Mouse (Mus musculus) neutrophil, adult 5-6 weeks (primary cell): ENCODE data around the gene Impg2. TPM values are rescaled to one million over a fixed set of nuclear protein-coding genes. Genes with fewer than 3 reads are reported as not detected.

Source experiments
- ATAC-seq: fragments of 151-379, 151-347 bp; 2 replicates; pipeline ENCODE4 v1.8.0; 2017; ENCODE audit warnings: mild to moderate bottlenecking, moderate TSS enrichment; ENCODE audit not compliant: insufficient number of reproducible peaks, poor library complexity, low FRiP score, severe bottlenecking; ENCODE audit errors: extremely low read depth
- total RNA-seq: library from RNA; stranded (forward); fragments of 200-1000 nt; gene quantifications from 2 replicates; pipeline ENCODE4 v1.2.3, GENCODE M21; 2017

Gene Impg2
- total RNA-seq = 3.4 and 4.1 TPM in 2 replicates

DNA sequence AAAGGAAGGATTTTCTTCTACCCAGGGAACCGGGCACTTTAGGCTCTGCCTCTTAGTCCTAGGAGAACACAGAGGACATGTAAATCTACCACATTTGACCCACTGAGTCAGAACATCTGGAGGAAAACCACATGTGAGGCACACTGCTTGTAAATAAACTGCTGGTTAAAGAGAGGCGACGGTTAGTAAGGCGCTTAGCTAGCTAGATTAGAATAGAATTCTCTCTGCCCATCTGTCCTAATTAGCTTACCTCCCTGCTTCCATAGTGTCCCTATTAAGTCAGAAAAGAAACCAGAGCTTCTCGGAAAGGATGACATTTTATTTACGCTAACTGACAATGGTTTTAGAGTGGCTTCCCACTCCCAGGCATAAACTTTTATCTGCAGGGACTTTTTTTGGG lies at the start of gene Impg2:
Gene Impg2 (plus strand): TSS at position 263 of the 400 bp plus-strand sequence.
- no peak for ATAC-seq

DNA sequence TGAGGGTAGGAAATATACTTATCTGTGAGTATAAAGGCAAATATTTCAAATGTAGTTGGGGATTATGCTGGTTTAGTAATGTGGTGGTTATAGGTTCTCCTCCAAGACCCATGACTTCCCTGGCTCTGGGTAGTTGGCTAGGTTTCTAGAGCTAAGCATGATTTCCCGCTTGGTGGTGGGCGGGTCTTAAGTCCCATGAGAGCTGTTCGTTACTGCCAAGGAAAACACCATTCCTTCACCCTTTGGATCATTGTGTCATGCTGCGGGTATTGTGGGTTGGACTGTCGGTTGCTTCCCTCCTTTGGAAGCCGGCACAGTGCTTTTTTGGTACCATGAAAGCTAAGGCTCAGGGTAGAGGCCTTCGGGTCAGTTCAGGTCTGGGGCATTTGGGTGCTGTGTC lies 40.6 kb upstream of the Impg2 start:
- no peak for ATAC-seq

DNA sequence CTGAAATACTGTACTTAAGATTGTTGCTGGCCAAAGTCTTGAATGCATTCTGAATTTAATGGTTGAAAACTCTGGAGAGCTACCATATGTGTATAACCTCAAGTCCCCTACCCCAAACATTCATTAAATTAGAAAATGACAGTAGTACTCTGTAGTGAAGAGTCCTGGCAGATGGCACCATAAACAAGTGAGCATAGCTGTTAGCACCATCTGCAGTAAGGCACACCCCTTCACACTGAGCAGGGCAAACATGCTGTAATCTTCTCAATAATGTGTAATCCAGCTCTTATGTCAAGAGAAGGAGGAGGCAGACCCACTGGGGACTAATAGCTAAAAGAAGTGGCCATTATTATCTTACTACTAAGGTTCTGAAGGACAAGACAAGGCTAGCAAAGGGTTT lies 33.9 kb upstream of the Impg2 start:
- no peak for ATAC-seq

DNA sequence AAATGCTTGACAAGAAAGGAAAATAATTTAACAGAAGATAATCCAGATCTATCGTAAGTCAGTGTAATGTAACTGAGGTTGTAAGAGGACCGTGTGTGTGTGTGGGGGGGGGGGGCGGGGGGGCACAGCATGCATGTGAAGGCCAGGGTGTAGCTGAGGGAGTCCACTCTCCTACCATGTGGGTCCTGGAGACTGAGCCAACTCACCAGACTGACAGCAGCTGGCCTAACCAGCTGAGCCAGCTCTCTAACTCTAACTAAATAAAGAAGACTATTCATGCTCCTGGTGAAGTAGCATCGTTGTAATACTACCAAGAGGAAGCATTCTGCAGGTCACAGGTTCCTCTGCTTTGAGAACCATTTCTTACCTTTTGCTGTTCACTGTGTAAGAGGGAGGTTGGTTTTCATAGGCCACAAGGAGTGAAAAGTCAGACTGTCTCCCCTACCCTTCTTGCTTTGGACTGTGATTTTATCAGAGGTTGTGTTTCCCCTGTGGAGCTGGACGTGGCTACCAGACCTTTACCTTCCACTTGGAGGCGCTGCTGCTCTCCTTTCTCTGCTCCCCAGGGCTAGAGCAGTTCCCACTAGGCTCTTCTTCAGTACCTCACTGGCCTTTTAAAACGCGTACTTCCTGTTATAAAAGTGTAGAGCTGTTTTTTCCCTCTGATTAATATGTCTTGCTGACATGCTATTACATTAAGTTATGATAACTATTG lies 28.1 kb upstream of the Impg2 start:
- ATAC-seq = no peak

DNA sequence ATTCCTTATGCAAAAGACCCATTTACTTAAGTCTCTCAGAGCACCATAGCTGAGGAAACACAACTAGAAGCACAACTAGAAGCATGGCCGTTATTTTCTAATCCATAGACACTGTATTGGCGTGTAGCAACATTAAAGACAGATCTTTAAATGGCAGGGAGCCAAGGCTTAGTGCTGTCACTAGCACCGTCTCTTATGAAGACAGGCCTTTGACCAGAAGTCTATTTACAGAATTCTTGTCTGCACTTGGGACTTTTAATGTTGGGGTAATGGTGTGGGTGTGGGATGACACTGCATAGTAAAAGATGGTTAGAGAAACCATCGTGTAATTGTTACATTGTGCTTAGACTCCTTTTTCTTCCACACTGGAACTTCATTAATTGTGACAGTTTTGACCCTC lies 17.2 kb upstream of the Impg2 start:
- no peak for ATAC-seq

DNA sequence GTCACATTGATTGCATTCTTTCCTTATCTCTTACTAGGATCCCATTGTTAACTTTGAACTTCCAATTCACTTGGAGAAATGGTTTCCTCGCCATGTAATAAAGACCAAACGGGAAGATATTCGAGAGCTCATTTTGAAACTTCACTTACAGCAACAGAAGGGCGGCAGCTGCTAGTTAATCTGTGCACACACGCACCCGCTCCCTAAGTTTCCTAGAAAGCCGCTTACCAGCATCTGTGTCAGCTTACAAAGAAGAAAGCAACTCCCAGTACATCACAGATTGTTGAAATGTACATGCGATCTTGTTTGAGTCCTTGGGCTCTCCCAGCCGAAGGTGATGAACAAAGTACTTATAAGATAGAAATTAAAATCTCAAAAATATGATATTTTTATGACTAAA lies 15.9 kb upstream of the Impg2 start:
- no peak for ATAC-seq

DNA sequence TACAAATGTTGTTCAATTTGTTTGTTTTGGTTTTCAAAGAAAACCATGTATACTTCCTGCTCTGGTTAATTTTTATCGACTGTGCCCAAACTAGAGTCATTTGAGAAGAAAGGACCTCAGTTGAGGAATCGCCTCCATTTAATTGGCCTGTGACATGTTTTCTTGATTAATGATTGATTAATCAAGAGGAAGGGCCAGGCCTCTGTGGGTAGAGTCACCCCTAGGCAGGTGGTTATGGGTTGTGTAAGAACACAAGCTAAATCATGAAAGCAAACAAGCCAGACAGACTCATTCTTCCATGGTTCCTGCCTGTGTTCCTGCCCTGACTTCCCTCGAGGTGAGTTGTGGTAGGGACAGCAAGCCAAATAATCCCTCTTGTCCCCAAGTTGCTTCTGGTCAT lies 8.6 kb downstream of the Impg2 start:
- no peak for ATAC-seq

DNA sequence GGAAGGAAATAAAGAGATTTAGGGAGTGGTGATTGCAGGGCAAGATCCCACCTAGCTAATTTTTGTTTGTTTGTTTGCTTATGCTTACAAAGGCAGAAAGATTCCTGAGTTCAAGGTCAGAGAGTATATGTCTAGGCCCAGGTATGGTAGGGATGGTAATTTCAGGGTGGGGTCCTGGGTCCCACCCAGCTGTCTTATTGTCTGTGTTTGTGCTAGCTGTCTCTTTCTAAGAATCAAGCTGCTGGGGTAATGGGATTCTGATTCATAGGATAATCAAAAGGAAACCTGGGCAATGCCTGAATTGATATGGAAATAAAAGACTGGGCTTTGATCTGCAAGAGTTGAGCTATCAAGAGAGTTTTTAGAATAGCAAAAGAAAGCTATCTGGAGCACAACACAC lies 23.6 kb downstream of the Impg2 start:
- ATAC-seq = no peak

DNA sequence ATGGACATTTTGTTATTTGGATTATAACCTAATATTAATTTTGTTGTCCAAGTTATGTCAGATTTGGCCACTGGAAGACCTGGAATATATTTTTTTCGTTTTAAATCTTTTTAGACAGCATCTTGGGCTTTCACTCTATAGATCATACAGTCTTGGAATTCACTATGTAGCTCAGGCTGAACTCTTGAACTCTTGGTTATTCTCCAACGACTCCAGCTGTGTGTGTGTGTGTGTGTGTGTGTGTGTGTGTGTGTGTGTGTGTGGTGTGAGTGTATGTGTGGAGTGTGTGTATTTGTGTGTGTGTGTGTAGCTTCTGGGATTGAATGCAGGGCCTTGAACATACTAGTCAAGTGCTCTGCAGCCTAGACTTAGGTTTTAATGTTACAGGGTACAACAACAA lies 25.3 kb downstream of the Impg2 start:
- ATAC-seq = no peak

DNA sequence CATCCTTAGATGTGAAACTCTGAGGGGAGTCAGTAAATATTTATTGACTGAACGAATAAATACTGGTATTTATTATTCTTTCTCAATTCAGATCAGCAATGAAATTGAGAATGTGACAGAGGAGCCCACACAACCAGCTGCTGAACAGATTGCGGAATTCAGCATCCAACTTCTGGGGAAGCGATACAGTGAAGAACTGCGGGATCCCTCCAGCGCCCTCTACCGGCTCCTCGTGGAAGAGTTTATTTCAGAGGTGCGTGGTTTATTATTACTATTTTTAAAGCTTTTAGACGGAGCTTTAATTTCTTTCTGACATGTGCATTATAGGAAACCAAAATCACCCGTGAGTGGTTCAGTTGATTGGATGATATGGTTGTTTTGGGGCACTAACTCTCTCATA lies 27.2 kb downstream of the Impg2 start:
- no peak for ATAC-seq

DNA sequence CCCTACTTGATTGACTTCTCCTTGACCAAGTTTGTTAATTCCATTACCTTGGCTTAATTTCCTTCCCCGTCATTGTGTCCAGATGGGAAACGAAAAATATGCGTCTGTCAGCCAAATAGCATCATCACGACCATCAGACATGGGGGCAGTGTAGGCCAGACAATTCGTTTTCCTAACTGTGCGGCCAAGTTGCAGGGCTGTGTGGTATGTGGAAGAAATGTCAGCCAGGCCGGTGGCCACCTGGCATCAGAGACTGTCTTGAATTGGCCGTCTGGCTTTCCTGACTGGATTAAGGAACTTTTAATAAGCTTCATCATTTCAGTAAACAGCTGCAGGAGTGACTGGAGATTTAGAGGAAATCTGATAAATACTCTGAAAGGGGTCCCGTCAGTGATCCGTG lies 28.6 kb downstream of the Impg2 start:
- no peak for ATAC-seq

DNA sequence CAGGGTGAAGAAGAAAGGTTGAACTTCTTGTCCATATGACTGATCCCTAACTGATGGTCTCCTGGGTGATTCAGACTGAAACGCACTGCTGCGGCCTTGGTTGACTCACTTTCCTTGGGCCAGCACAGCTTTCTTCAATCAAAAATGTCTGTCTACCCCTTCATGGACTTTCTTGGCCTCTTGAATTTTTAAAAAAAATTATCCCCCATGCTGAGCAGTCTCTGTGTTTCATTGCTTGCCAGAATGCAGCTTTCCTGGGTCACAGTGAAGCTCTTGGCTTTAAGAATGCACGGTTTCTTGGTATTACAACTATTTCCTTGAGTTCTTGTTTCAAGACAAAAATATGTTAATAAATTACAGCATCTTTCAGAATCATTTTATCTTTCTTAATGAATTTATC lies 41.9 kb downstream of the Impg2 start:
- no peak for ATAC-seq

DNA sequence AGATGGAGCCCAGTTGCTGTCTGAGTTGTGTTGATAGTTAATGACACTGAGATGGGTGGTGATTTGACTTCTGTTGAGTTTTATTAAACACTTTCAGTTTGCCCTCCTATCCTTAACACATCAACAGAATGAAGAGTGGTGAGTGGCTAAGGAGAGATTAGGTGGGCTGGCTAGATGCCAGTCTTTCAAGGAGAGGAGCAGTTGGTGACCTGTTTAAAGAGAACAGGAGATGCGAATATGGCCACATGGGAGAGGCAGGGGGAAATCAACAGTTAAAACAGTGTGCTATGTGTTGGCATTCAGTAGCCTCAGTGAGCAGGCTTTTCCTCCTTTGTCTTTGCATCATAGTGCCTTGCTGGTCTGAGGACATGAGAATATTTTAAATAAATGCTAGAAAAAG lies 69.8 kb downstream of the Impg2 start:
- no peak for ATAC-seq

DNA sequence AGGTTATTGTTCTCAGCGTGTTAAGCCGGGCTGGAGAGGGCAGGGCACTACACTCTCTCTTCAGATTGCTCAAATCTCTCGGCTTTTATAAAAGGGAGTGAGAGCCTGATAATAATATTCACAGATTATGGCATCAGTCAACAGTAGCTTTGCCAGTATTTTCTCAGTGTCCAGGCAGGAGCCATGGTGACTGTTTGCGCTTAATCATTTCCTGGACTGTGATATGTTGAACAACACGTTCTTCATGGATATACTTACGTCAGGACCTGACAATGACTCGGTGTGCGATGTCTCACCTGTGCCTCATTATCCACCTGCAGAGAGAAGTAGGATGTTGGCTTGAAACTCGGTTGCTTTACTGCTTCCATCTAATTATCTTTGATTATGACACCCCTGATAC lies 74.9 kb downstream of the Impg2 start:
- no peak for ATAC-seq

DNA sequence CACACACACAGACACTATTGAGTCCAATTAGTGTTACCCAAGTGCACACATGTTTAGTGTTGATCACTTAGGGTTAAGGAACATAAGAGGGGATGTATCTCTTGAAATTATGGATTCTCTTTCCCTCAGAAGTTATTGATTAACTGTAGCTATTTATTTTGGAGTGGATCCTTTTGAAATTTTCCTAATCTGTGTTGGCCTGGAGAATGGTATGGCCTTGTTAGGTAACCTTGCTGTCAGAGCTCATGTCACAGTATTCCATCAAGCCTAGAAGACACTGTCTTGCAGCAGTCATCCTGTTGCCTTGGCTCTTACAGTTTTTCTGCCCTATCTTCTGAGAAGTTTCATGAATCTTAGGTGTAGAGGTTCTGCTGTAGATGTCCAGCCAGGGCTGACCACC lies 75.6 kb downstream of the Impg2 start:
- ATAC-seq = no peak

DNA sequence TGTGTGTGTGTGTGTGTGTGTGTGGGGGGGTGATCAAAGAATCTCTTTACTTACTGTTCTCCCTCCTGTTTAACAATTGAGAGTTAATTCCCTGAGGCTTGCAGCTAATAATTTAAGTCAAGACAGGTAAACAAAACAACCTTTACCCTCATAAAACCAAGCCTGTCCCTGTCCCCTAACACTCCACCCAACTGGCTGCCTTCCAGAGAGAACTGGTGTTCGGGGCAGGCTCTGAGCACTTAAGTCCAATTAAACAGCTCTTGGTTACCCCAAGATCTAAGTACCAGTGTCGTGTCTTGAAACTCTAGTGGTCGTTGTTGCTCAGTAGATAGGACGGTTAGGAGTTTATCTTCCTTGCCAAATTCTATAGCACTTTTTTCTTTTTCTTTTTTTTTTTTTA lies 77.2 kb downstream of the Impg2 start:
- no peak for ATAC-seq

DNA sequence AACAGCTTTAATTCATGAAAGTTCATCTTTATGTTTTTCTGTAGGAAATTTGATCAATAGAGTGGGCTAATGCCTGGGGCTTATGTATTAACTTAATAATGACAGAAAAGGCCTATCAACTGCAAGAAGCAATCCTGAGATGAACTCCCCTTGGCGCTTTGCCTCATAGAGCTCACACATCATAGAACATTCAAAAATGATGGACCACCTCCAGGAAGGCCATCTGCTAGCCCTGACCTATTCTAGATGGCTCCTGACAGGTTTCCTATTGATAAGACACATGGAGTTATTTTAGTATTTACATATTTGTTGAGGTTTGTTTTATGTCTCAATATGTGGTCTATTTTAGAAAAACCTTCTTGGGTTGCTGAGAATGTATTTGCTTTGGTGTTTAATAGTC lies 79.2 kb downstream of the Impg2 start:
- no peak for ATAC-seq

DNA sequence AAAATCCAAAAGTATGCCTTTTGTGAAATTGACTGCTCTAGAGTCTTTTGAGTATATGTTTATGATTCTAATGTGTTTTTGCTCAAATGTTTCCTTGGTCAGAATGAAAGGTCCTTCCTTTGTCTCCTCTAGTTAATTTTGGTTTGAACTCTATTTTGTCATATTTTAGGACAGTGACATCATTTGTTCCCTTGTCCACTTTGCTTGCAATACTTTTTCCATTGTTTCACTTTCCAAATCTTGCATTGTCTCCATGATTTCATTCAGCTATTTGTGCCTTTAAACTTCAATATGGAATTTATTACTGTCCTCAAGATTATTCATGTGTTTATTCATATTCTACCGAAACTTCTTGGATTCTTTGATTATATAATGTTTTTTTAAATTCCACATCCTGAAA lies 79.8 kb downstream of the Impg2 start:
- ATAC-seq = no peak

DNA sequence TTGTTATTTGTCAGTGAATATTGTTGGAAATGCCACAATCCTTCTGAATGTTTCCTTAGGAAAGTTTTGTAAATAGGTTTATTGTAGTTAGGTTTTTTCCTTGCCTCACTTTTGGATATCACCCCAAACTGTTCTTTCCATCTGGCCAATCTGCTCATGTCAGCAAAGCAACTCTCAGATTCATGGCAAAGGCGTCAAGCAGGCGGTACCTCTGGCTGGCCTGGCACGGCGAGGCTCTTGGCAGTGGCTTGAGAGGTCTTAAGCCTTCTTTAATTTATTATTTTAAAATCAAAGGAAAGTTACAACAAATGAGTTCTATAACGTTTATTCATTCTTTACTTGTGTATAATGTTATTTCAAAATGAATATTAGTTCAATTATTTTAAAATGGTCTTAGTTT lies 82.0 kb downstream of the Impg2 start:
- ATAC-seq = no peak

DNA sequence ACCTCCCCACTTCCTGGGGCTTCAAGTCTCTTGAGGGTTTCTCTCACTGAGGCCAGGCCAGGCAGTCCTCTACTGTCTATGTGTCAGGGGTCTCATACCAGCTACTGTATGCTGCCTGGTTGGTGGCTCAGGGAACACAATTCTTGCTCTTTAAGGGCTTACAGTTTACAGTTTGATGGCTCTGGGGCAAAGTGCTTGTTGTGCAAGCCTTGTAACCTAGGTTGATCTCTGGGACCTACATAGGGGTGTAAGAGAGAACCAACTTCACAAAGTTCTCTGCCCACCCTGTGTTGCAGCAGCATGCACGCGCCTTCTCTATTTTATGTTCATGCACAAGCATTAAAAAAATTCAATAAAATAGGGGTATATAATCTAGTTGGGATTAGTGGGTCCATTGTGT lies 82.9 kb downstream of the Impg2 start:
- ATAC-seq = no peak

DNA sequence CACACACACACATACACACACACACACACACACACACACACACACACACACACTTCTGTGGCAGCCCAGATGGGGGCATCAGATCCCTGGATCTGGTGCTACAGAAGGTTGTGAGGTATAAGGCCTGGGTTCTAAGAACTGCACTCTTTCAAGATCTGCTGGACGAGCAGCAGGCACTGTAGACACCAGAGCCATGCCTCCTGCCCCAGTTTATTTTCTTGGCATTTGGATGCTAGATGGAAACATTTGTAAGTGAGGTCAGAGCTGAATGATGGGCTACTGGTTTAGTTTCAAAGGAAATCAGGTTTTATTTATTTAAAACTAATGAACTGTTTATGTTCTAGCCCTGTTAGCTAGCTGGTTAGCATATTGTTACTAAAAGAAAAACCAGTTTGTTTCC lies 90.8 kb downstream of the Impg2 start:
- no peak for ATAC-seq
